Mouse (Mus musculus): ENCODE data around the gene Astn2.

The Astn2 gene

DNA sequence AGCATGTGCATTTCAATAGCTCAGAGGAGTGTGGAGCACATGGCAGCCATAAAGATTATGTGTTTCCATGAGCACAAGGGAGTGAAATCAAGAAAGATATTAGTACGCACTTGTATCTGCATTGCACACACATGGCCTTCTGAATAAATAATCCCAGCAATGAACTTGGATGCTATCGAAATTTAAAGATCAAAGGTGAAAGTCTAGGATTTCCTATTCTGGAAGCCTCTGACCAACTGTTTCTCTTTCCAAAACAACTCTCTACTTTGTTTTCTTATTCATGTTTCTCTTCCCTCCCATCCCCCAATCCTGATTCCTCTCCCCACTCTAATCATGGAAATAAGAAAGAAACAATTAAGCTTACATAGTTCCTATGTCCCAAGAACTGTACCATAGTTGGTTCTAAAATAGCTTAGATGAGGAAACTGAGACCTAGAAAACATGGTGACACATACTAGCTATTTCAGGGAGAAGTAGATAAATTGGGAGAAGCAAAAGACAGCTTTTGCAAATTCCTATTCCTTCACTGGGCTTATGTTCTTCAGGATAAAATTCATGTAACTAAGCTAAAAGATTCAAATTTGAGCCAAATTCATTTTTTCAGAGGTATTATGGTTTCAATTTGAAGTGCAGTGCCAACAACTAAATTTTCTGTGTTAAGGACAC lies 872.2 kb downstream of the Astn2 start:
- DNase-seq (ENCODE audit: low spot score): no peak

DNA sequence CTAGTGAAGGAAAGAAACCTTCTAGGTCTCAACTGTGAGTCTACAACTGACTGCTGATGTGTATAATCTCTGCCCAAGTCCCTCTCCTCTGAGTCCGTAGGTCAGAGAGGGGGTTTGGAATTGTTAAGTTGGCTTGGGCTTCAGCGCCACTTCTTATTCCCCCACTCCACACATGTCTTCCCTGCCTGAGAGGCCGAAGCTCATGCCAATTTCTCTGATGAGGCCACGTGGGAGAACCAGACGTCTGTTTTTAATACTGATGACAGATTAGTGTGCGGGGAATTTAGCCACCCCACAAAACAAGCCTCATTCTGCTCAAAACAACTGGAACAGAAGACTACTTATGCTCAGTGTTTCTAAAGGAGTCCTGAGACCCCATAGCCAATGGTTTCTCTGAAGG lies 872.8 kb downstream of the Astn2 start:
- DNase-seq (ENCODE audit: low spot score): no peak

DNA sequence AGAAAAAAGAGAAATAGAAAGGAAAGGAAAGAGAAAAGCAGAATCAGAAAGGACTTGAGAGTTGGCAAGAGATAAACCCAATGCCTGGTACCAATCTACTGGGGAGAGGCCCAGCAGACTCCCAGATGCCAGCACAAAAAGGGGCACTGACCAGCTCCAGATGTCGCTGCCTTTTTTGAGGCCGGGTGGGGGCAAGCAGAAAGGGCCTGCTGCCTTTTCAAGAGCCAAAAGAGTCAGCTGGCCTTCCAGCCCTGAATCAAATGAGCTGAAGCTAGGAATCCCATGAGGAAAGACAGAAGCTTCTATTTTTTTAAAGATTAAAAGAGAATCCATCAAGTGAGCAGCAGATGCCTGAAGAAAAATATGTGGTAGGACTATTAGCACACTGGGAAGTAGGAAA lies 873.5 kb downstream of the Astn2 start:
- DNase-seq (ENCODE audit: low spot score): no peak

DNA sequence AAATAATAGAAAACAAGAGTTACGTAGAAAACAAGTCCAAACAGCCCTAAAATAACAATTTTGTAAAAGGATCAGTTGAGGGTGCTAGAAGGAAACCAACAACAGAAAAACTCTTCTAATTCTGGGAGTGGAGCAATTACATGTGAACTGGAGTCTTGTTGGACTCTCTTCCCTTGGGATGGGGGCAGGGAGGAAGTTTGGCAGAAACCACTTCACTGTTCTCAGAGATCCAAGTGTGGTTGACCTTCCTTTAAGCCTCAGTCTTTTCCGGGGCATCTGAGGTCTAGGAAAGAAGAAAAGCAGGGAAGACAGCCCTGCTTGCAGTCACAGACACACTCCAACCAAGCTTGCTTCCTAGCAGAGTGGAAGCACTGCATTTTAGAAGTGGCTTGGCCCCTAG lies 896.3 kb downstream of the Astn2 start:
- DNase-seq (ENCODE audit: low spot score): no peak

DNA sequence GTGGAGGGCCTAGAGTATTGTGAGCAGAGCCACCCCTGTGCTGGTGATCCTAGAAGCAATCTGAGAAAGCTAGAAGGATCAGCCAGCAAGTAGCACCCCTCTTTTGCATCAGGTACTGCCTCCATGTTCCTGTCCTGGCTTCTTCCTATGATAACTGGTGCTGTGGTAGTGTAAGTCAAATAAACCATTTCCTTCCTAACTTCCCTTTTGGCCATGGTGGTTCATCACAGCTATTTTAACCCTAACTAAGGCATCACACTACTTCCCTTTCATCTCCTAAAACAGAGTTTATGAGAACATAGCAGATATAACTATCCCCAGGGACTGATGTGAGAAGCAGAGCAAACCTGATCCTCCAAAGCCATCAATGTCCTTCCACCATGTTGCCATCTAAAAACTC lies 897.5 kb downstream of the Astn2 start:
- DNase-seq (ENCODE audit: low spot score): no peak

DNA sequence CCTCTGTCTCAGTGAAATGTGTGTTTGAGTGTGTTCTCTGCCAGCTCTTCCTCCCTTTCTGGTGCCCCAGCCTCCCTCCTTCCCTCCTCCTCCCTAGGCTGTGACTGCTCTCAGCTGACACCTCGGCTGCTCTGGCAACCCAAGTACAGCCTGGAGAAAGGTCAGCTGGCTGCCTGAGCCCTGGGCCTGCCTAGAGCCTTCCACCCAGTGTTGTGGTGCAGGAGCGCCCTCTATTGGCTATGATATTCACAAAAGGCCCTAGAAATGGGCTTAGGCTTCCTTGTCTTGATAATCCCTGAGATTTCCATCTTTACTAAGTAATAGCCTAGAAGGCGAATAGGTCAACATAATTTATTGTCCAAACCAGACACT lies 908.0 kb downstream of the Astn2 start:
- DNase-seq (ENCODE audit: low spot score): no peak

DNA sequence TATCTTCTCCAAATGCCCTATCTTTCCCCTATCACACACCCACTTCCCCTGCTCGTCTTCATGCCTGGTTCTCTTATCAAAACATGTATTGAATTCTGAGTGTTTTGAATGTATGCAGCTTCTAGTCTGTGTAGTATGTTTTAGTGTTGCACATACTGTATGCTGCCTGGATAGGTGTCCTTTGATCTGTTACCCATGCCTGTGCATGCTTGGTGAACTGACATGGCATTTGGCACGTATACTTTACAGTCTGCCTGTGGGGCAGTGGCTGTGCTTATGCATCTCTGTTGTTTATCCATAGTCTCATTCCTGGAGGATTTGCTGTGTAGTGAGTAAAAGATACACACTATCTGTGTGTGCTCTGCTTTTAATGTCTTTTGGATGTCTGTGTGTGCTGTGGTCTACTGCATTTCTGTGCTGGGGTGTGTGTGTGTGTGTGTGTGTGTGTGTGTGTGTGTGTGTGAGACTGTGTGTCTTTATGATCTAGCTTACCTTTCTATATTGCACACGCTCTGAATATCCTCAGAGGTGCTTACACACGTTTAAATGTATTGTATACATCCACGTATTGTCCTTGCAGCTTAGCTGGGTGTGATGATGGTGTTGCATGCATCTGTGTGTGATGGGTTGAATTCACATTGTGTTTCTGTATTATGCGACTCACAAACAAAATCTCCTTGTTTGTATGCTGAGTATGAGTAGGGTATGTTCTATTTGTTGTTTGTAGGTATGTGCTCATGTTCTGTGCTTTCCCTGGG lies 908.5 kb downstream of the Astn2 start:
- DNase-seq (ENCODE audit: low spot score): no peak

DNA sequence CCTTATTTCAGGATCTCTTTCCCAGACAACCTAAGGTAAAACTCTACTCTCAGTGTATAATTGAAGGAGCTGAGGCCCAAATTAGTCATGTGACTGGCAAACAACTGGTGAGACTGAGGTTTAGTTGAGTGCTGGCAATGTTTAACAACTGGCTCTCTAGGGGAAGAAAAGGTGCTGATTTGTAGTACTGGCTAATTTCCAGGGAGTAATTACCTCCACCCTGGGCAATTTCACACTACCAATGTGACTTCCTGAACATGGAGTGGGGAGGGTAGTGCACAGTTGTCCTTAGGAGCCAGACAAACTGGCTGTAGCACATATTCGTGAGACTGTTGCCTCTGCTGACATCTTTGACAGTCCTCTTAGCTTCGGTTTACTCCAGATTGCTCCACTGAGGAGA lies 912.9 kb downstream of the Astn2 start:
- DNase-seq (ENCODE audit: low spot score): no peak

DNA sequence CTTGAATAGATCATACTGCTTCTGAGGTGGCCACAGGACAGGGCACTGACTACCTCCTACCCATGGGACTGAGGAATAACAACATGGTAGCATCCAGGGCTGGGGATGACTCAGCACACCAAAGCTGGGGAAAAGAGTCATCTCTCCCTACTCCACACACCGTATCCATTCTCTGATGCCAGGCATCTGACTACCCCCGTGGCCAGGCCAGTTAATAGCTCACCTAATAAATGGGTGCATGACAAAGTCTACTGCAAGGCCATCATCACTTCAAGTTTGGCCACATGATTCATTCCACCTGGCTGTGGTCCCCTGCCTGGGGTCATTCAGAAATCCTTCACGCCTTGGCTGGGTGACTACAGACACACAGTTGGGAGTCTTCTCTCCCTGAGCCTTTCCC lies 914.7 kb downstream of the Astn2 start:
- no peak for DNase-seq (ENCODE audit: low spot score)

DNA sequence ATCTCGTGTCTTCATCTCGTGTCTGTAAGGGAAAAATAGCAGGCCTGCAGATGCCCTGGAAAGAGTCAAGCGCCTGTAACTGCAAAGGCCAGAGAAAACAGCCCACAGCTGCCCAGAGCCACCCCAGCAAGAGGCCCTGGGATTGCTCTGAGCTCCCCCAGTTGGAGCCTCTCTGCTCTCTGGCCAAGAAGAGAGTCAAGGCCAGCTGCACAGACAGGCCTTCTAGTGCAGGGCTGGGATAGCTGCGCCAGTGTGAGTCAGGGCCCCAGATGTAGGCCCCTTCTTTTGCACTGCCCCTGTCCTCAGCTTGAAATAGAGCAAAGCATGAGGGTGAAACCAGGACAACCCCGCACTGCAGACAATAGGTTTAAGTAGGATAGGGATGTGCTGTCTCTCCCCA lies 922.8 kb downstream of the Astn2 start:
- DNase-seq (ENCODE audit: low spot score): no peak

DNA sequence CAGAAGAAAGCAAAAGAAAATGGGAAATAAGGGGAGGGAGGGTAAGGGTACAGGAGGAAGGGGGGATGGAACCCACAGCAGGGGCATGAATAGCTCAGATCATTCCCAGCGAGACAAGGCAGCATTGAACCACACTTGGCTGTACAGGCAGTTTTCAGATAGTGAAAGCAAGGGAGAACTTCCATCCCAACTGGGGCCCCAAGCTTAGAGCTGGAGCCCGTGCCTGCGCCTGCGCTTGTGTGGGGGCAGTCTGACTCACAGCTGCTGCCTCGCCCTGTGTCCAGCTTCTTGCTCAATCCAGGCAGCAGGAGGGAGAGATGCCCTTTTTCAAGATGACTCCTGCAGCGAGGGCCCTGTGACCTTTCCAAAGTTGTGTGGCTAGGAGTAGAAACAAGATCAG lies 927.3 kb downstream of the Astn2 start:
- DNase-seq (ENCODE audit: low spot score): no peak

DNA sequence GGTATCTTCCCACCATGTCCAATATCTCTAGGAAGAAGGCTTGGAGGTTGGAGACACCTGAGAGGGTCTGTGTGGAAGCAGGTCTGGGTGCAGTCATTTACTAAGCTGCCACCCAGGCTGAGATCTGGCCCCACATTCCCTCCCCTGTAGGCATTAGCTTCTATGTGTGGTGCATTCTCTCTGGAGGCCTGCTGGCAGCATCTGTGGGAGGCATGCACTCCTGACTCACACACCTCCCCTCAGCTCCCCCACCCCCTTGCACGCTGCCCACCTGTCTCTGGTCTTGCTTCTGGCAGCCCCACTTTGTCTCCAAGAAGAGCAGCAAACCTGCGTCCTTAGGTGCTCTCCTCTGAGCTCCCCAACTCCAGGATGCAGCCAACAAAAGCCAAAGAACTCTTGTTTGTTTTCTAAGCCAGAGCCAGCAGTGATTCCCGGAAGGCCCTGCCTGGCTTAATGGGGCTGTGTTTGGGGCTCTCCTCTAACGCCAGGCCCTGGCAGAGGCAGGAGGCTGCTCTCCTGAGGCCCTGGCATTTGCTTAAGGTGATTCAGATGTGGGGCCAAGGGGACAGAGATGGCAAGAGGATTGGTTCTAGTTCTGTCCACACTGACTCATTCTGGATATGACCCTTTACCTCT lies 928.4 kb downstream of the Astn2 start:
- DNase-seq (ENCODE audit: low spot score): no peak

DNA sequence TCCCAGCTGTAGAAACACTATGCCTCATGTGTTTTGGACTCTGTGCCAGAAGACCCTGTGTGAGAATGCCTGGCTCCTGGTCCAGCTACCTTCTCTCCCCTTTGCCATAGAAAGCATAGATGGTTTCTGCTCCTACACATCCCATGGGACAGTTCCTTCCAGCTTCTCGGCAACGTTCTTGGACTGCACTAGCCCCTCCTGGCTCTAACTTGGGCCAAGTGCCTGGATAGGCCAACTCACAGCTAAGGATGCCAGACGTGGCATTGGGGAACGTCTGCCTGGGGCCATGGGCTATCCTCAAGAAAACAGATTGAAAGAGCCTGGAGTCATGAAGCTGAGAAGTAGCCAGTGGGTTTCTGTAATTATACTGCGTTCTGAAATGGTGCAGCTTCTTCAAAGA lies 931.3 kb downstream of the Astn2 start:
- no peak for DNase-seq (ENCODE audit: low spot score)

DNA sequence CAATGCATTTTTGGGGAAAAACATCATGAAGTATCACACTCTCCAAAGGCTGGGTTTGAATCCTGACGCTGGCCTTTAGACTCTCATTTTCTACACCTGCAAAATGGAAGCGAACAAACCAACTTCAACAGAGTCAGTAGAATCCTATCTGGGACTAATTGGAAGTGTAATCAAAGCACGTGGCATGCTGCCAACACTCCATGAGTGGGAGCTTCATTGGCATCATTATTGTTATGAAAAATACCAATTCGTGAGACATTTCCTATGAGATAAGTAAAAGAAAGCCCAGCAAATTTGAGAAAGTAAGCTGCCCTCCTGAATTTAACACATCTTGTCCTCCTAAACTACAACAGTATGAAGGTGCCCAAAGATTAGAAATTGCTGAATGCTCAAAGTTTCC lies 955.2 kb downstream of the Astn2 start:
- no peak for DNase-seq (ENCODE audit: low spot score)

DNA sequence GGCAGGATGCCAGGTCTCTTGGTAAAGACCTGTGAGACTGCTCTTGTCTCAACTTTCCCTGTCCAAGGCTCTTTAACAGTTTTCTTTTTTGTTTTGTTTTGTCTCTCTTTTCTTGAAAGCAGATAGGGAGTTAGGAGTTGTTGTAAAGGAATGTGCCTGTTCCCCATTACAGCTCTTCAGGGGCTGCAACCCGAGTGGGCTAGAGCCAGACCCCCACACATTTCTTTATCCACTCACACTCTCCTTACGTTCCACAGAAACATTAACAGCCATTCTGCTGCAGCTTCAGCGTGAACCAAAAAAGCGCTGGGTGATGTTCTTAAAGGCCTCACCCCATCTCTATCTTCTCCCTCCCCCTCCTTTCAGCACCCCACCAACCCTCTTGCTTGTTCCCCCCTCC lies 962.7 kb downstream of the Astn2 start:
- no peak for DNase-seq (ENCODE audit: low spot score)

DNA sequence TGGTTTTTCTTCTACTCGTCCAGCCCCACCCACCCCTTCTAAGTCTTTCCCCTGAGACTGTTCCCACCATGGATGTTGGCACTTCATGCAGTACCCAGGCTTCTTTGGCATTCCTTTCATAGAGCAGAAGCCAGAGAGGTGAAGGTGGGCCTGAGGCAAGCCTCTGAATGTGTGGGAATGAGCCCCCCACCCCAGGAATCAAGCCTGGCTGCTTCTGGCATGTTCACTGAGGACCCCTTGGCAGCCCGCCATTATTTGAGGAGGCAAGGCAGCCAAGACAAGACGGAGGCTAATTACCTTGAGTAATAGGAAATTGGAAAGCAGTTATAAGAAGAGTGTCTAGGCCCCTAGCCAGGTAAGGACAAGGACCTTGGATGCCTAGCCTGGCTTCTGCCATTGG lies 973.6 kb downstream of the Astn2 start:
- DNase-seq (ENCODE audit: low spot score): no peak

DNA sequence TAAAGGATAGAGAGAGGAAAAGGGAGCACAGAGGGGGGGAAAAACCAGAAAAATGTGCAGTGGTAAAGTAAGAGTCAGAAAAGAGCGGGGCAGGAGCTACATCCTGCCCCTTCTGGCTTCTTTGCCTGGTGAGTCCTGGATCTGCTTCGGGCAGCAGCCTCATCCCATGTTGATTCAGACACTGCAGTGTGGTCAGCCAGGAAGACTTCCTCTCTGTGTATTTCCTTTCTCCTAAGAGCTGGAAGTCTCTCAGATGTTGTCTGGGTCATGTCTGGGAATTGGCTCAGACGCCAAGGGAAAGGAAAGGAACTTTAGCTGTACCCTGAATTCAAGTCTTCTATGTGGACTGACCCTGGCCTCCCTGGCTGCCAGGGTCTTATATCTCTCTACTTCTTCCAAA lies 976.9 kb downstream of the Astn2 start:
- no peak for DNase-seq (ENCODE audit: low spot score)

DNA sequence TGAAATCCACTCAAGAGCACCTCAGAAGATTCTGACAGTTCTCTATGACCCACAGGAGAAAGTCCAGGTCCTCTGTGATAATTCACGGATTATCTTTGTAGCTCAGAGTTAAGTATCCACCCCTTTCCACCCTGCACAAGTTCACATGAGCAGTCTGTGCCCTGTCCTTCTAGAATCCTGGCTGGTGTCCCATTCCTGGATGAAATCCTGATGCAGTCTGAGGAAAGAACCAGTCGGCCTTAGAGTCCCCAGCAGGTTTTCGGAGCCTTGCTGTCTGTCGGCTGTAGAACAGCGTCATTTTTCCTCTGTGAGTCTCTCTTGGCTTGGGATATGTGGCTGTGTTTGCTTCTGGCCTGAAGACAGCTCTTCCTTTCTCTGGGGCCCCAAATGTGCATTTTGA lies 978.0 kb downstream of the Astn2 start:
- DNase-seq (ENCODE audit: low spot score): no peak

DNA sequence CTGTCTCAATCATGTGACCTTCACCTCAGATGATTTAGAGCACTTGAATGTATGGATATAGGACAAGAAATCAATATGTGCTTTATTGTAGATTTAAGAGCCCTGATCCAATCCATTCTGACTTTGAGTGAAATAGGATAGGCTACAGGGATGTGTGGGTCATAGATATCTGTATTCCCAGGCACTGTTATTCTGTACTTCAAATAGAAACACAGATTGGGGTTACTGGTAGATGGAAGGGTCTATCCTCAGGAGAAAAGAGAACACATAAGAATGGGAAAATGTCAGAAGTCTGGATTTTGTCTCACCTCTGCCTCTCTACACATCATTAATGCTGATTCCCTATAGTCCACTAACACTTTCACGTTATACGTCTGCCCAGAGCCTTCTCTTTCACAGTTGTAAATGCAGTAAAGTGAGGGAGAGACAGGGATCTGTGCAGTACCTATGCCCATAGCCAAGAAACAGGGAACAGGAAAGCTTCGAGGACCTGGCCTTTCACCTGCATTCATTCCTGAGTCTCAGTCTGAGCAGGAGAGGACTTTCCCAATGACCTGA lies 981.3 kb downstream of the Astn2 start:
- no peak for DNase-seq (ENCODE audit: low spot score)

DNA sequence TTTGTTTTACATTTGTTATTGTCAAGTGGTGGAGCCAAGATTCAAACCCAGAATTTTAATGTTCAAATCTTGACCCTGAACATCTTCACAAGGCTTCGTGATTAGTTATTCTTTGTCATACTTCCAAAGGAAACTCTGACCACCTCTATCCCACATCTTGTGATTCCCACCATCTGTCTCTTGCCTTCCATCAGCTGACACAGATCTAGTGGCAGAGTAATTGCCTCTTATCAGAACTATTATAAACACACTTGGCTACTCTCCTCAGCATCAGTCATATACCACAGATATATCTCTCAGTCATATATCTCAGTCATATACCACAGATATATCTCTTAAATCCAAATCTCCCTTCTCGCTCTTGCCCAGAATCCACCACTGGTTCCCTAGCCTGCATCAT lies 983.1 kb downstream of the Astn2 start:
- no peak for DNase-seq (ENCODE audit: low spot score)

DNA sequence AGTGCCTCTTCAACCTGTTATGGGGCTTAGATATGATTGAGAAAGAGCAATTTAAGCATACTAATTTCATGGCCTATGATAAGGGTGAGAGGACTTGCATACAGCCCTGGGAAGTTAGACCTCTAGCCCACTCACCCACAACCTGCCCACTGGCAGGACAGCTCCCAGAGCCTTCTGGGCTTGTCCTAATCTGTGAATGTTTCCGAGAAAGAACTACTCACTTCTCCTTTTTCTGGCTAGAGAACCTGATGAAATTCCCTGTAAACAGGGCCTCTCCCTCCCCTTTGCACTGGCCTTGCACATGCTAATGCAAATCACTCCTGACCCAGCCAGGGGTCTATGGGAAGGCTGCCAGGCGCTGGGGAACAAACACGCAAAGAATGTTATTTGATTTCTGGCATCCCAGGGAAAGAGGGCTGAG lies 983.9 kb downstream of the Astn2 start:
- DNase-seq (ENCODE audit: low spot score): no peak

DNA sequence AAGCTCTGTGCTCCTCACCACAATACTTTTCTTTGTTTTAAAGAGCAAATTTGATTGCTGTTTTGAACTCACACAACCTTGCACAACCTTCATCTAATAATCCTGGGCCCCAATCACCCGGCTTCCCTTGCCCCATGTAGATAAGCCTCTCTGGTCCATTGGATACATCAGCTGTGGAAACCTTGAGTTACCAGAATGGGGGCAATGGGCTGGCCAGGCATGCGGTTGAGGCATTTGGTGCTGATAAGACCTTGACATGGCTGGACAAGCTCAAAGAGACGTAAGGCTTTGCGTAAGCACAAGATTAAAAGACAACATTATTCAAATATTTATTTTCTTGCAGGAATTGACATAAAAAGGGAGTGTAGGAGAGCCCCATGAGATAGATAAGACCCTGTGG lies 988.9 kb downstream of the Astn2 start:
- no peak for DNase-seq (ENCODE audit: low spot score)

Measured in T-cell, adult 2 months (primary cell).